In the genomic region with DNA sequence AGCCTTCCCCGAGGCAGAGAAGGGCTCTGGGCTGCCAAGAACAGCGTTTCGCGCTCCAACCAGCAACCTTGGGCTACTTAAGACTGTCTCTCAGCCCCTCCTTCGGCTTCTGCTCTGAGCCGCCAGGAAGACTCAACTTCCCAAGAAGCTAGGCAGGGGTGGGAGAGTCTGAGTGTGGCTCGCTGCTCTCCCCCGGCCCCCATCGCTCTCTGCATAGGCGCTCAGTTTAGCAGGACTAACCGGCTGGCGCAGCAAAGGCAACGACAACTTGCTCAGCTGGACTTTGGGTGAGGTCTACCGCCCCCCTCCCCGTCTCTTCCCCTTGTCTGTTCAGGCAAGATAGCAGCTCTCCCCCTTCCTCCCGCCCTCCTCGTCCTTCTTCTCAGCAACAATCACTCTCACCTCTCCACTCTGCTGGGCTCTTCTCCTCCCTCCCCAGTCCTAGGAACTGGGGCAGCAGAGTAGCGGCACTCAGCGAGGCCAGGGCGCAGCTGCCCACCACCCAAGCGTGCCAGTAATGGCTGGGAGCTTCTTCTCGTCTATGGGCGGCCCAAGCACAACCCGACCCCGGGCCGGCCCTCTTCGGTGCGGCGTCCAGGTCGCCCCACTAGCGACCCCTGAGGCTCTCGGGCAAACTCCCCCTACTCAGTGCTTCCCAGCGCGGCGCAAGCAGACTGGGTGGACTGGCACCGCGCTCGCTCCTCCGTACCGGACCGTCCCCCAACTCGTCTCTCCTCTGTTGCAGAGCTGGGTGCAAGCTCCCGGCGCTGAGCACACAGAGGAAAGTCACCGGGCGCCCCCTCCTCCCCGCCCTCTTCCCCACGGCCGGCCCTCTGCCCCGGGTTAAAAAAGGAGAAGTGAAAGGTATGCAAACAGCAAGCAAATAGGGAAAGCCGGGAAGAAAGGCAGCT, we compare ENCODE assay signal across 9 mouse cellular contexts. TPM values are rescaled to one million over a fixed set of nuclear protein-coding genes. Genes with fewer than 3 reads are reported as not detected.
DNase-seq lines count a peak whose midpoint lies in the region; ATAC-seq and TF ChIP-seq lines count a peak whose summit lies in the region.
"Had no signal": no experiment of that assay in that cellular context is flagged by ENCODE, and none has a peak within 500 bp of the region (broad histone marks: within the 10 kb centered on the region; RNA-seq: fewer than 3 reads in every experiment).

No protein-coding gene starts in this region.

- peaks cover 10% of the 10 kb centered on the region for H3K4me1 ChIP-seq in cerebellum, adult 2 months (ENCODE audit: control insufficient read depth, insufficient read depth, low read length)
- peaks cover 30% of the 10 kb centered on the region for H3K4me1 ChIP-seq in heart, embryonic 12.5 days (replicated peaks)
- H3K4me1 ChIP-seq in neural tube, embryonic 12.5 days: peaks cover 40% of the 10 kb centered on the region

- TF ChIP-seq POLR2A in cerebellum, adult 2 months (IDR thresholded peaks at IDR 0.05; ENCODE audit: borderline replicate concordance, insufficient read depth, low read length): no peak

- H3K4me2 ChIP-seq in heart, embryonic 12.5 days: peak overlapping the region; percentile 81
- peak overlapping the region; percentile 83 for H3K4me2 ChIP-seq in neural tube, embryonic 12.5 days (replicated peaks)

- ATAC-seq in heart, embryonic 12.5 days (ENCODE audit: insufficient number of reproducible peaks, low FRiP score): peak; percentile 45
- peak; percentile 23 for ATAC-seq in neural tube, embryonic 12.5 days (ENCODE audit: low FRiP score, low read depth)

- no peaks in the 10 kb centered on the region for H3K36me3 ChIP-seq in heart, embryonic 12.5 days
- no peaks in the 10 kb centered on the region for H3K36me3 ChIP-seq in neural tube, embryonic 12.5 days

- H3K27ac ChIP-seq in cerebellum, adult 2 months (ENCODE audit: insufficient read depth, low read length): peak overlapping the region; percentile 72
- H3K27ac ChIP-seq in heart, embryonic 12.5 days (ENCODE audit: poor library complexity, severe bottlenecking): peak overlapping the region; percentile 96
- H3K27ac ChIP-seq in neural tube, embryonic 12.5 days: peak overlapping the region; percentile 89
- H3K27ac ChIP-seq: macrophage had no signal

- H3K4me3 ChIP-seq in cerebellum, adult 2 months (replicated peaks; ENCODE audit: insufficient read depth, low read depth, low read length): peak overlapping the region; percentile 93
- peak overlapping the region; percentile 92 for H3K4me3 ChIP-seq in heart, embryonic 12.5 days
- peak overlapping the region; percentile 72 for H3K4me3 ChIP-seq in neural tube, embryonic 12.5 days

- under 1% methylated on average over 50 of the region's 51 CpGs for WGBS in cerebellum, adult 2 months
- WGBS in heart, embryonic 12.5 days: 0% methylated on average over 51 of the region's 51 CpGs
- under 1% methylated on average over 50 of the region's 51 CpGs for WGBS in neural tube, embryonic 12.5 days

- no peaks in the 10 kb centered on the region for H3K9me3 ChIP-seq in heart, embryonic 12.5 days (replicated peaks)
- H3K9me3 ChIP-seq in neural tube, embryonic 12.5 days: no peaks in the 10 kb centered on the region

- TF ChIP-seq CTCF in cerebellum, adult 2 months (IDR thresholded peaks at IDR 0.05; ENCODE audit: borderline replicate concordance, insufficient read depth, low read depth, low read length): no peak

- H3K27me3 ChIP-seq in cerebellum, adult 2 months (ENCODE audit: control insufficient read depth, insufficient read depth, low read length): no peaks in the 10 kb centered on the region
- H3K27me3 ChIP-seq in heart, embryonic 12.5 days (replicated peaks): no peaks in the 10 kb centered on the region
- peaks cover 21% of the 10 kb centered on the region for H3K27me3 ChIP-seq in neural tube, embryonic 12.5 days (replicated peaks)

- peak overlapping the region; percentile 97 for H3K9ac ChIP-seq in heart, embryonic 12.5 days
- peak overlapping the region; percentile 84 for H3K9ac ChIP-seq in neural tube, embryonic 12.5 days

- peak; percentile 92 for DNase-seq in heart, adult 11 months
- DNase-seq in heart, adult 8-10 months (ENCODE audit: low spot score): no peak
- peak; percentile 51 to 64 for DNase-seq in cerebellum, adult 2 months
- DNase-seq in kidney, postnatal 14 days: peak; percentile 16
- no peak for DNase-seq in adipocyte (ENCODE audit: low spot score)
- DNase-seq in layer of hippocampus, adult 8-10 months (ENCODE audit: low spot score in 2 of 2): no peak

RNA-seq across cellular contexts. Expression of gene Prox1, which starts 1.5 kb away (rescaled TPM):
- 10 to 100 TPM; 42.2 to 58.7 (median 51.7) TPM for total RNA-seq in heart, adult 8-10 months (2022)
- polyA plus RNA-seq in cerebellum, adult 2 months (2012; rRNA removed): 13.7 and 14.7 TPM in 2 replicates
- polyA plus RNA-seq in heart, embryonic 12.5 days (2016; fragmentation: Nextera tagmentation; extraction: Ambion mirVana): 26.5 and 29.6 TPM in 2 replicates
- 17.7 and 18.6 TPM in 2 replicates for polyA plus RNA-seq in neural tube, embryonic 12.5 days (2016; fragmentation: Nextera tagmentation; extraction: Ambion mirVana)
- total RNA-seq in layer of hippocampus, adult 8-10 months (2022): 10 to 100 TPM; 62.2 to 75.9 (median 71.3) TPM

Comparison
In these comparisons a context has a peak if more than half of its experiments do, and no peak if none do; other contexts are left out.
1. DNase-seq: peak in heart, adult 11 months (single experiment), cerebellum, adult 2 months (2 of 2) and kidney, postnatal 14 days (single experiment); none in heart, adult 8-10 months (single experiment), adipocyte (single experiment) and layer of hippocampus, adult 8-10 months (0 of 2).
2. Peak in every context shown above with its lines, with median percentiles within 50 percentile points of each other: H3K27ac ChIP-seq and H3K4me3 ChIP-seq.